Mouse (Mus musculus) 3134 (cell line): Measurements from ENCODE around the gene Nck2.

ENCODE experiments used
- DNase-seq: peaks from one replicate; pipeline ENCODE4 v3.0.0-alpha.2; 2011; ENCODE audit warnings: low spot score; ENCODE audit not compliant: insufficient read length; ENCODE audit errors: extremely low read depth

Gene Nck2

DNA sequence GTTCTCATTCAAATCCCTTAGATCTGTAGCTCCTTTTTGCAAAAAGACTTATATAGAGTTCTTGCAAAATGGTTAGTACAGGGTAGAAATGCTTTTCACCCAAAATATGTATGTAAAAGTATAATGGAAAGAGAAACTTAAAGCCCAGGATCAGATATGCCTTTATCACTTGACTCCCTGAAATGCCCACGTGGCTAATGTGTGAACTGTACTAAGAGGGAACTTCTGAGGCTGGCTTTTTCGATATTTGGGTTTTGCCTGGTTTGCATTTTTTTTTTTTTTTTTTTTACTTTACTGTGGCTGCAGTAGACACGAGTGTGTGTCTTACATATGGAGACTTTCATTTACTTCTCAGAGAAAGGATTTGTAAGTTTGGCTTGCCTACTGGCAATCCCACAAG is 116.7 kb downstream of the Nck2 start:
- no peak for DNase-seq

GRCm38 (mm10) chr1:43562002-43562666 is 117.8 kb downstream of the Nck2 start:
- DNase-seq = no peak

- DNase-seq = no peak
Observed at GRCm38 (mm10) chr1:43565260-43565659, 120.9 kb downstream of the Nck2 start.

- no peak for DNase-seq
Observed at GRCm38 (mm10) chr1:43566677-43567377, 122.4 kb downstream of the Nck2 start.

DNA sequence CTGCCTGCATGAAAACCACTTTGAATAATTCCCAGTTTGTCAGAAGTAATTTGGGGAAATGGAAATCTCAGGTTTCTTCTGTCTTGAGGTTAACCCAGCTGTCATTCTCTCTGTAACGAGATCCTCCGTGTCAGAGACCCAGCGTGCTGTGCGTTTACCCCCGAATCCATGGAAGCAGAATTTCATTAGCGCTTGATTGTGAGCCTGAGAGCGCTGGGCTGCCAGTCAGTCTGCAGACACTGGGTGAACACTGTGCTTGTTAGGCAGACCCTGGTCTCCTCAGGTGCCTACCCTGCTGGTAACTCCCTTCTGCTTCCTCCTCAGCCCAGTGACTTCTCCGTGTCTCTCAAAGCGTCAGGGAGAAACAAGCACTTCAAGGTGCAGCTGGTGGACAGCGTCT is 124.4 kb downstream of the Nck2 start:
- no peak for DNase-seq

DNA sequence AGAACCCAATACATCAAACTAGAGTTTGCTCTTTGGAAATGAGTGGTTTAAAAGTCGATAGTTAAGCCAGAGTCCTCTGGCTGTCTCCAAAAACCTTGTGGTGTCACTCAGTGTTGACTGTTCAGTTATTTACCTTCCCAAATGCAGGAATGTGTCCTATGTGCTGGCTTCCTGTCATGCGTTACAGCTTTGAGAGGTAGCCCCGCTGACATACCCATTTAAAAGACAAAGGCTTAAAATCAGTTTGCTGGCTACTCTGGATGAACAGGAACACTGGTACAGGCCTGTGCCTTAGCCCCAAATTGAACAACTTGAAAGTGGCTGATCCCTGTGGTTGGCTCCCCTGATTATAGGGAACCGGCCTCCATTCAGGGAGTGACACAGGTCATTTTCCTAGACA is 126.7 kb downstream of the Nck2 start:
- no peak for DNase-seq

DNA sequence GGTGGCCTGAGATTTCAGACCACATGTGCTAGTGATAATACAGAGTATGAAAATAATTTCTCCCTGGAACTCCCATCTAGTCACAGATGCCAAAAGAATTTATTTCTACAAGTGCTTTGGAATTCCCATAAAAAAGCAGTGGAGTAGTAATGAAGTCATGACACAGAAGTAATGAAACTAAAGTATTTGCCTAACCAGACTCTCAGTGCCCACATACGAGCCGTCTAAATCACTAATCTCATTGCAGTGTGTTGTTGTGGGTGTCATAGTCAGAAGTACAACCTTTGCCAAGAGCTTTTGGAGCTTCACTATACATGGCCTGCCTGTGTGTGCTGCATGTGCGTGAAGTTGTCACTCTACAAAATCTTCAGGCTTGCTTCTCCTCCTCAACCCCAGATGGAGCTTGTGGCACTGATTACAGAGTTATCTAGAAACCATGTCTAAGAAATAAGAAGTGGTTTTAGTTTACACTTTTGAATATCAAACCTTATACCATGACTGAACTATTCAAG is 130.5 kb downstream of the Nck2 start:
- DNase-seq = no peak

GRCm38 (mm10) chr1:43577371-43577770 is 133.0 kb downstream of the Nck2 start:
- no peak for DNase-seq

- DNase-seq = peak; percentile 32
Observed at GRCm38 (mm10) chr1:43583564-43583963, 139.2 kb downstream of the Nck2 start.

GRCm38 (mm10) chr1:43589001-43589400 is 144.6 kb downstream of the Nck2 start:
- no peak for DNase-seq

DNA sequence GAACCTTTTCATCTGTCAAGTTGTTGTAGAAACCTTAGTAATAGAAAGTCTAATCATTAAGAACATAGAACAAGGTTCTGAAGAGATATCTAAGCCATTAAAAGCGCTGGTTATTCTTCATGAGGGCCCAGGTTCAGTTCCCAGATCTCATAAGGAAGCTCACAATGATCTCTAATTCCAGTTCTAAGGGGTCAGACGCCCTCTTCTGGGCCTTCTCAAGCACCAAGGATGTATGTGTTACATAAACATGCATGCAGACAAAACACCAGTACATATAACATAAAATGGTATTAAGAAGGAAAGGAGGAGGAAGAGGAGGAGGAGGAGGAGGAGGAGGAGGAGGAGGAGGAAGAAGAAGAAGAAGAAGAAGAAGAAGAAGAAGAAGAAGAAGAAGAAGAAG is 145.5 kb downstream of the Nck2 start:
- DNase-seq = no peak

GRCm38 (mm10) chr1:43590727-43591126 is 146.3 kb downstream of the Nck2 start:
- DNase-seq = no peak

GRCm38 (mm10) chr1:43593069-43593468 is 148.7 kb downstream of the Nck2 start:
- no peak for DNase-seq

GRCm38 (mm10) chr1:43594738-43595137 is 150.4 kb downstream of the Nck2 start:
- no peak for DNase-seq

GRCm38 (mm10) chr1:43597731-43598130 is 153.4 kb downstream of the Nck2 start:
- no peak for DNase-seq

DNA sequence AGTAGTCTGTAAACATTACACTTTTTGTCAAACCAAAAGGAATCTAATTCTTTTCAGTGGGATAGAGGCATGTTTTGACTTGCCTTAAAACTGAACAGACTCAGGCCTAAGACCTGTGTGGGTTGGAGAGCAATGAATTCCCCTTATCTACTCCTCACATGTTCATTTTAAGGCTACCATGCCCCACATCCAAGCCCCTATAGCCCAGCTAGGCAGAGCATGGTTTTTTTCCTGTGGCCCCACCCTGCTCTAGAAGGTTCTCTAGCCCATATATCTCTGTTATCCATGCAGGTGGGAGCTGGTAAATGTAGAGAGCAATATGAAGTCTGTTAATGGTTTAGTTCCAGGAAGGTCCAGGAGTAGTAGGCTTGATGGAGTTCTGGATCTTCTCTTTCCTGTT is 155.1 kb downstream of the Nck2 start:
- DNase-seq = no peak

- DNase-seq = no peak
Observed at GRCm38 (mm10) chr1:43601054-43601453, 156.7 kb downstream of the Nck2 start.

DNA sequence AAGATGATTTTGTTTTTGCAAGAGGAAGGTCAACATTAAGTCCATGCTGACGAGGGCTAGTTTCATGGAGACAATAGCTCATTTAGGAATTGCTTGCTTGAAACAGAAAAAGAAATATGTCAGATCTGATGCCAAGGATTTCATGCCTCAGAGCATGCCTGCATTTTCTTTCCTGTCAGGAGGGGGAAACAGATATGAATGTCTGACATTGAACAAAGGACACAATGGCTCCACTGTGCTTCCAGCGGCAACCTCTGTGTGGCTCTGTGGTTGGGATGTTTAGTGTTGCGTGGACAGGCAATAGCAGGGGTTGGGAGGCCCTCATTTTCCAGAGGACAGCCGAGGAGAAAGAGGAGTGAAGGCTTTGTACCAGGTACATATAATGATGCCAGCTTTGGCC is 171.6 kb downstream of the Nck2 start:
- DNase-seq = no peak
